Mouse (Mus musculus): Measurements from ENCODE around the gene AI467606.

GRCm38 (mm10) chr7:127084794-127085193 is 6.4 kb upstream of the AI467606 start:
- TF ChIP-seq POLR2A (IDR thresholded peaks at IDR 0.05; ENCODE audit: control insufficient read depth, low read depth, low read length) (no peak), CTCF (IDR thresholded peaks at IDR 0.05; ENCODE audit: control insufficient read depth, insufficient read depth, insufficient replicate concordance, low read depth, low read length) (no peak)
